Mouse (Mus musculus): ENCODE measurements around the gene Emx1.

The Emx1 gene

GRCm38 (mm10) chr6:85189911-85190591 is 2.8 kb downstream of the Emx1 start:
- no peak for DNase-seq

DNA sequence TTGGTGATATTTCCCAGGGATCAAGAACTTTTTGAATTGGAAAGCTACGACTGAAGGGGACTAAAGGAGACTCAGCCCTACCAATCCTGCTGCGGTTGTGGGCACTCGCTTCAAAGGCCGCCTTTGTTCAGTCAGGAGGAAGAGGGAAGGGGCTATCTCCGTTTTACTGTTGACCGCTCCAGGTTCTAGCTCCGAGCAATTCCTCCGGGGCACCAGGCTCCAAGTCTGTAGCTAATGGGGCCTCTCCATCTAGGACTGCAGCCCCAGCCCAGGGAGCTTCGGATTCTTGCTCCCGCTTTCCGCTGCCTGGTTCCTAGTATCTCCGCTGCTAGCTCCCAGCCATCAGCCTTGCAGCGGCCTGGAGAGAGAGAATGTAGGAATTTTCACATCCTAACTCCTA is 3.4 kb downstream of the Emx1 start:
- no peak for DNase-seq

- DNase-seq = no peak
These were observed 4.7 kb downstream of the Emx1 start for GRCm38 (mm10) chr6:85191751-85192440.

- DNase-seq = no peak
These were observed 6.4 kb downstream of the Emx1 start for GRCm38 (mm10) chr6:85193381-85194318.

GRCm38 (mm10) chr6:85197951-85198350 is 10.7 kb downstream of the Emx1 start:
- DNase-seq = no peak

DNA sequence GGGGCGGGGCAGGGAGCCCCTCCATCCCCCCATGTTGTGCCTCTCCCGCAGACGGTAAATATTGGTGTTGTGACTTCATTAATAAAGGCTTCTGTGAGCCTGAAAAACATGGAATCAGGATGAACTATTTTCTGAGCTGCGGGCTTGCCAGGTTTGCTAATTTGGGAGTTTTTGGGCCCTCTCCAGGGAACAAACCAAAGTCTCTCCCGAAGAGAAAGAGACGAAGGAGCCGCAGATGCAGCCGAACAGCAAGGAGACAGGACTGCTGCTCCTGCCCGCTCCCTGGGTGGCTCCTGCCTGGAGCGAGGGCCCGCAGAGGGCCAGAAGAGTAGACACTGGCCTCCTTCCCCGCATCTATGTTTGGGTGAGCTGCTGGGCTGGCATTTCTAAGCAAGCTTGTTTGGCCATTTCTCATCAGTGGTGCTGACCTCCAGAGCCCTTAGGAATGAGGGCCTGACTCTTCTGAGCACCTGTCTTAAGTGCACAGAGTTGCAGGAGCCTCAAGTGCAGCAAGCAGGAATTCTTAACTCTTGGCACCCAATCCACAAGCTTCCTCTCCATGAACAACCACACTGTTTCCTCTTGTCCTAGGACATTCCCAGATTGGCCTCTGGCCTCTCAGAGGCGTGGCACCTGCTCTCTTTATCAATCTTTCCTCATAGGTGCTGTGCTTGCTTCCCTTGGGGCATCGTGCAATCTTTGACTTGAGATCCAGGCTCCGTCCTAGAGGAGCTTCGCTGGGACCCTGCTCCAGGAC is 19.1 kb downstream of the Emx1 start:
- DNase-seq = no peak

GRCm38 (mm10) chr6:85206939-85207285 is 19.7 kb downstream of the Emx1 start:
- DNase-seq = no peak

DNA sequence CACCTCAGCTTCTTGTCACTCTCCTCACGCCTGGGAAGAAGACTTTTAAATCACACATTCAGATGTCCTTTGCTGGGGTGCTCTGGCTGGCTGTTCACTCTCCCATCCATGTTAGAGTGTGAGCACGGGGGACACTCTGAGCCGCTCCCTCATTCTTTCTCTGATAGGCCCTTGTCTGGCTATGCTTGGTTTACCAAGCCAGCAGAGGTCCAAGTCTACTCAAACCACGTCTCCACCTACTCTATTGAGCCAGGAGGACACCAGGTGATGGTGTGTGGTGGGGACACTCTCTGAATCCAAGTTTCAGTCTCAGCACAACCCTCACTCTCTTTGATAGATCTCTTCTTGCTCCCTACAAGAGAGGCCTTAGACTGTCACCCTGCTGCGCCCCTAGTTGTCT is 20.1 kb downstream of the Emx1 start:
- DNase-seq = no peak

GRCm38 (mm10) chr6:85209226-85209967 is 22.2 kb downstream of the Emx1 start:
- DNase-seq = no peak

DNA sequence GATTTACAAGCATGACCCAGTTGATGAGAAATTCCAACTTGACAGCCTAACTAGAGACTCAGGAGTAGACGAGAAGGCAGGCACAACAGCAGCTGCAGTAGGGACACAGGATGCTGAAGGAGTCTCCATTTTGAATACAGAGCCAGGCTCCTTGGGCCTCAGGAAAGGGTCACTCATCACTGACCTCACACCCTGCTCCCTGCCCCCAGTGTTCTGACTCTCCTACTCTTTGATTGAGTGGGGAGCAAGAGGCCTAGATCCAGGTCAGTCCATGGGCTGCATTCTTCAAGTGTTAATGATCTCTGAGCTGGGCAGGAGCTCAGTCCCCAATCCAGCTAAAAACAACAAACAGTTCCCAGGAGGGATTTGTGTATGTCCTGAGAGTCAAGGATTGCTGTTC is 23.4 kb downstream of the Emx1 start:
- DNase-seq = no peak

- no peak for DNase-seq
These were observed 31.0 kb downstream of the Emx1 start for GRCm38 (mm10) chr6:85218251-85218650.

DNA sequence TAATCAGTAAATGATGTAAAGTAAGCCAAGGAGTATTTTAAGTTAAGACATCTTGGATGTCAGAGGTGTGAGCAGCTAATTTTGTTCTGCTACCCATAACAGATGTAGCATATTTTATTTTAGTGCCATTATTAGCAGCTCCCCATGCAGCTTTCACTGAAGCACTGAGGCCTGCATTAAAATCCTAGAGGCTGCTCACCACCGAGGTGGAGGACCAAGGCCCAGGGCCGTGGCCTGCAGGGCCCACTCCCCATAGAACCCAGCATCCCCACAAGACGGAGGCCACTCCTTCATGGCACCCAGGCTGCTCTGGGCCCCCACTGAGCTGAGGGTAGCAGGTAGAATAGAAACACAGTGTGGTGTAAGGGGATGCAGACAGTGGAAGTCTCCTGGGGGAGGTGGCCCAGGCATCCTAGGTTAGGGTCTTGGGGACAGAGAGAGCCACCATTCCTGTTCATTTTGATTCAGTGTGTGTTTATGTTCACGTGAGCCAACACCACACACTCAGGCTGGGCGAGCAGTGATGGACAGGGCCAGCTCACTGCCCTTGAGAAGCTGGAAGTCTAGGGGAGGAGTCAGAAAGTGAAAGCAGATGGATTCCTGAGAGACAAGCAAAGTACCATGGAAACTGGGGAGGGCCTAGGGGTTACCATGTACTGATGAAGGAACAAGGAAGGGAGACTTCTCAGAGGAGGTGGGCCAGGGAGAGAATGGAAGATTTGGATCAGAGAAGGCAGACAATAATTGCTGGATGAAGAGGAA is 31.6 kb downstream of the Emx1 start:
- DNase-seq = no peak

- no peak for DNase-seq
These were observed 32.5 kb downstream of the Emx1 start for GRCm38 (mm10) chr6:85219706-85220105.

- no peak for DNase-seq
These were observed 33.7 kb downstream of the Emx1 start for GRCm38 (mm10) chr6:85220917-85221316.

DNA sequence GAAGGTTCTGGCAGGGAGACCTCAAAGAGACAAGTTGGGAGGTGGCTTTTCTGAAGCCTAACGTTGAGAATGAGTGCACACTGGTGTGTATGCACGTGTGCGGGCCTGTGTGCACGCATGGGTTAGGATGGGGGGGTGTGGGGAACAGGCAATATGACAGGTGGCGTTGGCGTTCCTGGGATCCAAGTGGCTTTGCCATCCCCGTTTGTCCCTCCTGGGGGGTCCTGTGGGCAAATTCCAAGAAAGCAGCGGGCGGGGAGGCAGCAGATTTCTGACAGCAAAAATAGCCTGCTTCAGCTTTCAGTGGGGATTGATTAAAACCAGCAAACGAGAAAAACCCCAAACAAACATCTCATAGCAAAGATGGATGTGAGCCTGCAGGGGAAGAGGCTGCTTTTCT is 35.3 kb downstream of the Emx1 start:
- DNase-seq = no peak

GRCm38 (mm10) chr6:85223498-85224150 is 36.4 kb downstream of the Emx1 start:
- DNase-seq = no peak

GRCm38 (mm10) chr6:85224442-85224891 is 37.2 kb downstream of the Emx1 start:
- no peak for DNase-seq

DNA sequence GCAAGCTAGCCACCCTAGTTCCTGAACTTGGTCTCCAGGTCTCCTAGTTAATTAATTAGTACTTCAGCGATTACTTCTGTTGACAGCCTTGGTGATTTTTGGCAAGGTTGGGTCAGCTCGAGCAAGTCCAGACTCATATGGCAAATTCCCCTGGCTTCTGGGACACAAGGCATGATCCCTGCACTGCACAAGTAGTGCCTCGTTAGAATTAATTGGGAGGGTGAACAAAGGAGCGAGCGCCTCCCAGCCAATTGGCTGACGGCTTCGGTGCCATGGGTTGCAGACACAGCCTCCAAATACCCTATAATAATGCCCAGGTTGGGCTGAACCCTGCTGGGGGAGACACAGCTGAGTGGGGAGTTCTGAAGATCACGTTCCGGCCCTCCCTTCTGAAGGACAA is 39.3 kb downstream of the Emx1 start:
- DNase-seq = no peak

DNA sequence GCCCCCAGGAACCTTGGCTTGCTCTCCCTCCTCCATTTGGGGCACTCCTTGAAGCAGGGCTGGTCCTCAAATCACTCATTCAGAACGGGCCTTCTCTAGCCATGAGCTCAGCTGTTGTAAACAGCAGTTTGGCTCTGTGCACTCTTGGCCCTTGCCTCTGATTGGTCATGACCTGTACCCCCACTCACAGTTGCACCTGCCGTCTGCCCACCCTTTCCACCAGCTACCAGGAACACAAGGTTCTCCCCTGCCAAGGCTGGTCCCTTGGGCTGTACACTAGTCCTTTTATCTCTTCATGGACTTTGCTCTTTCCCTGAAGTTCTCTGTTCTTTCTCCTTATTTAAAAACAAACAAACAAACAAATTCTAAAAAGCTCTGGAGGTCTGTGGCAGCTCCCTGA is 40.3 kb downstream of the Emx1 start:
- DNase-seq = no peak

- DNase-seq = no peak
These were observed 43.5 kb downstream of the Emx1 start for GRCm38 (mm10) chr6:85230762-85231161.

DNA sequence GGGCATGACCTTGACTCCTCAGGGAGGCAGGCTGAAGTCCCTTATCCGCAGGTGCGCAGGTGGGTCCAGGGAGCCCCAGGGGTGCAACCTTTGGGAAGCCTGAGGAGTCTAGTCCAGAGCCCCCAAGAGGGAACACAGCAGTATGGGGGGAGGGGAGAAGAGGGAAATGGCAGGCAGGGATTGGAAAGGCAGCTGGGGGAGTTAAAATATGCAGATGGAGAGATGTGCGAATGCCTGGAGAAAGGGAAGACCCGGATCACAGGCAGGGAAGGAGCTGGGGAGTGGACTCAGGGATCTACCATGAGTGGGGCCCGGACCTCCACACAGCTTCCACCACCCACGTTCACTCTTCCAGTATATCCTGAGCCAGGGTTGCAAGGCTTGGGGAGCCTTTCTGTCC is 44.2 kb downstream of the Emx1 start:
- no peak for DNase-seq
